Mouse (Mus musculus) thymus, adult 2 months (tissue): ENCODE results near the gene Armc7. TPM values are rescaled to one million over a fixed set of nuclear protein-coding genes. Genes with fewer than 3 reads are reported as not detected.

Experiments used
- DNase-seq: peaks from one replicate; pipeline ENCODE4 v3.0.0; 2021
- H3K27ac ChIP-seq: fragments of 200-500 bp; 2 replicates; pipeline ENCODE4 v1.5.1; 2012; ENCODE audit warnings: low read length, control low read depth; ENCODE audit not compliant: control insufficient read depth, insufficient read depth
- H3K27me3 ChIP-seq: fragments of 200-500 bp; 2 replicates; pipeline ENCODE4 v1.6.1; 2012; ENCODE audit warnings: mild to moderate bottlenecking, low read length, moderate library complexity, mixed read lengths; ENCODE audit not compliant: control insufficient read depth, insufficient read depth
- H3K36me3 ChIP-seq: fragments of 200-500 bp; 2 replicates; pipeline ENCODE4 v1.6.1; 2012; ENCODE audit warnings: mild to moderate bottlenecking, low read length, moderate library complexity; ENCODE audit not compliant: control insufficient read depth, insufficient read depth
- H3K4me1 ChIP-seq: fragments of 200-500 bp; replicated peaks from 2 replicates; pipeline ENCODE4 v1.6.1; 2012; ENCODE audit warnings: low read length; ENCODE audit not compliant: control insufficient read depth, insufficient read depth
- H3K4me3 ChIP-seq: fragments of 200-500 bp; 2 replicates; pipeline ENCODE4 v1.5.1; 2012; ENCODE audit warnings: mild to moderate bottlenecking, low read length, control low read depth, moderate library complexity; ENCODE audit not compliant: control insufficient read depth, insufficient read depth
- CTCF ChIP-seq: fragments of 200-500 bp; IDR thresholded peaks from 2 replicates; pipeline ENCODE4 v1.5.1; 2012; ENCODE audit warnings: mild to moderate bottlenecking, control low read depth, low read length, moderate library complexity, borderline replicate concordance; ENCODE audit not compliant: control insufficient read depth, poor library complexity, insufficient read depth; ENCODE audit errors: extremely low read depth
- POLR2A ChIP-seq: fragments of 200-500 bp; IDR thresholded peaks from 2 replicates; pipeline ENCODE4 v1.6.1; 2012; ENCODE audit warnings: mild to moderate bottlenecking, low read length, control low read depth, moderate library complexity; ENCODE audit not compliant: control insufficient read depth, poor library complexity, insufficient read depth; ENCODE audit errors: extremely low read depth
- WGBS: fragments of 180-500 bp; shearing (Covaris S2); methylation state at CpG from one replicate; pipeline ENCODE4 v1.1.7; 2018; 5-methylcytosine and 5-hydroxymethylcytosine counted together
- polyA plus RNA-seq: library from polyadenylated mRNA; depleted of rRNA; stranded (reverse); fragments of >200 nt; gene quantifications from 2 replicates; pipeline ENCODE4 v1.2.3, GENCODE M21; 2012

Gene Armc7
- polyA plus RNA-seq, 1 experiment, result 91.3 TPM

GRCm38 (mm10) chr11:115433342-115433741 lies 42.1 kb upstream of the Armc7 start:
- Histone ChIP-seq H3K4me3 (no peak overlapping the region), H3K4me1 (peaks cover 27% of the 10 kb centered on the region), H3K27me3 (no peaks in the 10 kb centered on the region), H3K36me3 (peaks cover 31% of the 10 kb centered on the region), H3K27ac (no peak overlapping the region)
- no peak for DNase-seq
- no peak for TF ChIP-seq CTCF
- no peak for TF ChIP-seq POLR2A
- 94% methylated on average over 6 of the region's 6 CpGs for WGBS

DNA sequence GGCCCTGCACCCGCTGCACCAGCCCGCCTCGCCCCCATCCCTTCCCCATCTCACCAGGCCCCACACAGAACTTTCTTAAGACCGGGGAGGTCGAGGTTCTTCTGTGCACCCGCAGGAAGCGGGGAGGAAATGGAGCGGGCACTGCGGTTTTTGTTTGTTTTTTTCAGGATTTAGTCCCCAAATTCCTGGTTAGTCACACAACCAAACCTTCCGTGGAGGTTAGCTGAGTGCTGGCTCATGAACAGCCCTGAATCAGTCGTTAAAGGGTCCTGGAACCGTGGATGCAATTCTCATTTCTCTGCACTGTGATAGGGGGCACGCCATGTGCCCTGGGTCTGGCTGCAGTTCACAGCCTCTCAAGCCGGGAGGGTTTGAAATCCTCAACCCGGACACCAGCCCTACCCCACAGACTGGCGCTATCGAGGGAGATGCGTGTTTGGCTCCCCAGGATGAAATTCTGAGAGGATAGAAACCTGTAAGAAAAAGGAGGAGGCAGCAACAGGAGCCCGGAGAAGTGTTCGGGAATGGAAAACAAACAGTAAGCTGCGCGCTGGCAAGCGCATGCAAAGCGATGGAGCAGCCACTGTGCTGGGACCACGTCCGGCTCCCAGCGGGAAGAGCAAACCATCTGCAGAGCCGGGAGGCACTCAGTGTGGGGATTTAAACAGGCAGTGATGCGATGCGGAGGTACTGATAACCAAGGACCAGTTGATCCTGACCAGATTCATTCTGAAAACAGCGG lies 39.7 kb upstream of the Armc7 start:
- 34% methylated on average over 31 of the region's 31 CpGs for WGBS
- H3K27me3 ChIP-seq, result no peaks in the 10 kb centered on the region; the same call in 1 of the 2 replicates
- no peak for DNase-seq
- TF ChIP-seq CTCF (no peak), POLR2A (no peak)
- H3K4me3 ChIP-seq, result no peak overlapping the region
- no peak overlapping the region for H3K27ac ChIP-seq
- peaks cover 15% of the 10 kb centered on the region for H3K36me3 ChIP-seq
- H3K4me1 ChIP-seq, result peaks cover 22% of the 10 kb centered on the region

- no peaks in the 10 kb centered on the region for H3K36me3 ChIP-seq
- no peak for DNase-seq
- 60% methylated on average over 5 of the region's 5 CpGs for WGBS
- no peaks in the 10 kb centered on the region; the same call in 1 of the 2 replicates for H3K27me3 ChIP-seq
- H3K4me1 ChIP-seq, result peaks cover 34% of the 10 kb centered on the region
- no peak overlapping the region for H3K27ac ChIP-seq
- H3K4me3 ChIP-seq, result no peak overlapping the region
- no peak for TF ChIP-seq CTCF
- TF ChIP-seq POLR2A, result no peak
These were observed 37.8 kb upstream of the Armc7 start for GRCm38 (mm10) chr11:115437571-115438122.

- Histone ChIP-seq H3K27me3 (no peaks in the 10 kb centered on the region; the same call in 1 of the 2 replicates), H3K36me3 (no peaks in the 10 kb centered on the region), H3K27ac (no peak overlapping the region), H3K4me1 (peaks cover 33% of the 10 kb centered on the region), H3K4me3 (no peak overlapping the region)
- 55% methylated on average over 3 of the region's 3 CpGs for WGBS
- no peak for DNase-seq
- no peak for TF ChIP-seq POLR2A
- TF ChIP-seq CTCF, result no peak
These were observed 36.1 kb upstream of the Armc7 start for GRCm38 (mm10) chr11:115439326-115439725.

GRCm38 (mm10) chr11:115439906-115440595 lies 35.4 kb upstream of the Armc7 start, which contains the start of gene Trim80:
Gene Trim80 (plus strand): TSS chr11:115440545.
- DNase-seq, result no peak
- Histone ChIP-seq H3K27me3 (no peaks in the 10 kb centered on the region; the same call in 1 of the 2 replicates), H3K4me3 (no peak within 1 kb of the TSS), H3K27ac (no peak within 1 kb of the TSS), H3K36me3 (no peaks in the 10 kb centered on the region), H3K4me1 (peaks cover 32% of the 10 kb centered on the region)
- TF ChIP-seq CTCF, result no peak
- TF ChIP-seq POLR2A, result no peak
- 96% methylated on average over 9 of the region's 9 CpGs for WGBS

DNA sequence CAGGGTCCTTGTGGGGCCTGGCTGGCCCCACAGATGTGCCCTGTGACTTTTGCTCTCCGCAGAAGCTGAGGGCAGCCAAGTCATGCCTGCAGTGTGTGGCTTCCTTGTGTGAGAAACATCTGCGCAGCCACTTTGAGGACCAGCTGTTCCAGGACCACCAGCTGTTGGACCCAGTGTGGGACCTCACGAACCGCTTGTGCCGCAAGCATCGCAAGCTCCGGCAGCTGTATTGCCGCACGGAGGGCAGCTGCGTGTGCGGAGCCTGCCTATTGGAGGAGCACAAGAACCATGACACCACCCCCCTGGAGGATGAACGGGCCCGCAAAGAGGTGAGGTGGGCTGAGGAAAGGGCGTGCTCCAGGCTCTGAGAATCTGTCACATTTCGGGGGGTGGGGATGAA lies 34.0 kb upstream of the Armc7 start:
- TF ChIP-seq CTCF (no peak), POLR2A (no peak)
- Histone ChIP-seq H3K36me3 (no peaks in the 10 kb centered on the region), H3K27ac (peak overlapping the region; percentile 30; the same call in 1 of the 2 replicates), H3K27me3 (no peaks in the 10 kb centered on the region; the same call in 1 of the 2 replicates), H3K4me3 (no peak overlapping the region), H3K4me1 (peaks cover 33% of the 10 kb centered on the region)
- peak; percentile 51 for DNase-seq
- WGBS, result 73% methylated on average over 15 of the region's 15 CpGs
